Mouse (Mus musculus) heart, postnatal 0 days (tissue): ENCODE data around the gene Qars.

Source experiments
- CTCF ChIP-seq: IDR thresholded peaks from 2 replicates; pipeline ENCODE4 v1.5.1; 2016; ENCODE audit warnings: antibody characterized with exemption, control low read depth, low read depth
- EP300 ChIP-seq: IDR thresholded peaks from 2 replicates; pipeline ENCODE4 v1.6.1; 2016; ENCODE audit warnings: antibody characterized with exemption, low read depth

- TF ChIP-seq CTCF, result no peak
- 0 out of 2 replicates have a peak, but pooled peaks have one; percentile 12 for TF ChIP-seq EP300
These were observed 9.9 kb downstream of the Qars start for GRCm38 (mm10) chr9:108517253-108517930.
